Mouse (Mus musculus): Measurements from ENCODE around the gene Ctnnd2. TPM values are rescaled to one million over a fixed set of nuclear protein-coding genes. Genes with fewer than 3 reads are reported as not detected.

The Ctnnd2 gene
- polyA plus RNA-seq, 1 experiment from 2014 or later, result 0.83 TPM

DNA sequence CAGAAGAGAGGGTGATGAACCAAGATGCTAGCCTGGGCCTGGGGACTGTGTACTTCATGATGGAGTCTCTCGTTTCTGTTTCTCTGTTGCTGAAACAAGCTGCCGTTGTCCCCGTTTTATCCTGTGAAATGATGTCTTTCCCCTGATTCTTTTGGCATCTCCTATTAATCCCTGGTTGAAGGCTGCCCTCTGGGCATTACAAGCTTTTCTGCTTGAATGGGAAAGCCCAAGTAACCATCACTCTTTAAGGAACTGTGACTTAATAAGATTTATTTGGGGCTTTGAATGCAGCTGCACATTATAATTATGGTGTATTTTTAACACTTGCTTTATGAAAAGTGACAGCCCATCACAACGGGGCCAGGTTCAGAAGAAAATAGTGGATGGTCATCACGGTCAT is 40.4 kb downstream of the Ctnnd2 start:
- no peaks in the 10 kb centered on the region for H3K27me3 ChIP-seq (ENCODE audit: control insufficient read depth, insufficient read depth, low read length)
- no peak overlapping the region for H3K27ac ChIP-seq (ENCODE audit: low read length)
- H3K9me3 ChIP-seq (replicated peaks; ENCODE audit: control insufficient read depth, low read length), result no peaks in the 10 kb centered on the region
- no peak overlapping the region for H3K4me3 ChIP-seq (ENCODE audit: low read length)
- WGBS, result 87% methylated on average over 5 of the region's 5 CpGs
- ATAC-seq (replicated peaks; ENCODE audit: extremely low read depth, insufficient read depth, low FRiP score), result no peak
- H3K4me2 ChIP-seq (ENCODE audit: low read depth, low read length), result no peak overlapping the region
- H3K9ac ChIP-seq (ENCODE audit: low read length), result no peak overlapping the region
- no peaks in the 10 kb centered on the region for H3K4me1 ChIP-seq (ENCODE audit: control insufficient read depth, insufficient read depth, low read length)
- no peaks in the 10 kb centered on the region for H3K36me3 ChIP-seq (ENCODE audit: control insufficient read depth, insufficient read depth)

GRCm38 (mm10) chr15:30215871-30216270 is 43.5 kb downstream of the Ctnnd2 start:
- Histone ChIP-seq H3K9me3 (replicated peaks; ENCODE audit: control insufficient read depth, low read length) (no peaks in the 10 kb centered on the region), H3K4me1 (ENCODE audit: control insufficient read depth, insufficient read depth, low read length) (no peaks in the 10 kb centered on the region), H3K36me3 (ENCODE audit: control insufficient read depth, insufficient read depth) (no peaks in the 10 kb centered on the region), H3K4me2 (ENCODE audit: low read depth, low read length) (no peak overlapping the region), H3K27me3 (ENCODE audit: control insufficient read depth, insufficient read depth, low read length) (no peaks in the 10 kb centered on the region), H3K9ac (ENCODE audit: low read length) (no peak overlapping the region), H3K4me3 (ENCODE audit: low read length) (no peak overlapping the region), H3K27ac (ENCODE audit: low read length) (no peak overlapping the region)
- ATAC-seq (replicated peaks; ENCODE audit: extremely low read depth, insufficient read depth, low FRiP score), result no peak
- 77% methylated on average over 4 of the region's 4 CpGs for WGBS

DNA sequence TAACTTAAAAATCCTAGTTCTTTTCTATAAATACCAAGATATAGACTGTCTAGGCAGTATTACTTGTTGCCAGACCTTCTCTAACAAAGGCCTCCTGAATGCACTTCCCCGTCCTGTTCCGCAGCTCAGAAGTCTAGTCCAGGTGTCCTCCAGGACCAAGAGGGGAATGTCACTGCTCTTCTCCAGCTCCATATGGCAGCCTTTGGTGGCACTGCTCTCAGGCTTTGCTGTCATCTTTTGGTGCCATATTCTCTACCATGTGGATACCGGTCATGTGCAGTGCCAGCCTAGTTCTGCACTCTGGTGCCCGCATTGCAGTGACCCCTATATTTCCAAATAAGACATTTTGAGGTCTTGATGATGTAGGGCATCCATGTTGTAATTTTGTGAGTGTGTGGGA is 56.7 kb downstream of the Ctnnd2 start:
- Histone ChIP-seq H3K4me2 (ENCODE audit: low read depth, low read length) (no peak overlapping the region), H3K27me3 (ENCODE audit: control insufficient read depth, insufficient read depth, low read length) (no peaks in the 10 kb centered on the region), H3K4me3 (ENCODE audit: low read length) (no peak overlapping the region), H3K9me3 (replicated peaks; ENCODE audit: control insufficient read depth, low read length) (no peaks in the 10 kb centered on the region), H3K27ac (ENCODE audit: low read length) (no peak overlapping the region), H3K9ac (ENCODE audit: low read length) (no peak overlapping the region), H3K4me1 (ENCODE audit: control insufficient read depth, insufficient read depth, low read length) (no peaks in the 10 kb centered on the region), H3K36me3 (ENCODE audit: control insufficient read depth, insufficient read depth) (no peaks in the 10 kb centered on the region)
- 86% methylated on average over 4 of the region's 4 CpGs for WGBS
- no peak for ATAC-seq (replicated peaks; ENCODE audit: extremely low read depth, insufficient read depth, low FRiP score)

DNA sequence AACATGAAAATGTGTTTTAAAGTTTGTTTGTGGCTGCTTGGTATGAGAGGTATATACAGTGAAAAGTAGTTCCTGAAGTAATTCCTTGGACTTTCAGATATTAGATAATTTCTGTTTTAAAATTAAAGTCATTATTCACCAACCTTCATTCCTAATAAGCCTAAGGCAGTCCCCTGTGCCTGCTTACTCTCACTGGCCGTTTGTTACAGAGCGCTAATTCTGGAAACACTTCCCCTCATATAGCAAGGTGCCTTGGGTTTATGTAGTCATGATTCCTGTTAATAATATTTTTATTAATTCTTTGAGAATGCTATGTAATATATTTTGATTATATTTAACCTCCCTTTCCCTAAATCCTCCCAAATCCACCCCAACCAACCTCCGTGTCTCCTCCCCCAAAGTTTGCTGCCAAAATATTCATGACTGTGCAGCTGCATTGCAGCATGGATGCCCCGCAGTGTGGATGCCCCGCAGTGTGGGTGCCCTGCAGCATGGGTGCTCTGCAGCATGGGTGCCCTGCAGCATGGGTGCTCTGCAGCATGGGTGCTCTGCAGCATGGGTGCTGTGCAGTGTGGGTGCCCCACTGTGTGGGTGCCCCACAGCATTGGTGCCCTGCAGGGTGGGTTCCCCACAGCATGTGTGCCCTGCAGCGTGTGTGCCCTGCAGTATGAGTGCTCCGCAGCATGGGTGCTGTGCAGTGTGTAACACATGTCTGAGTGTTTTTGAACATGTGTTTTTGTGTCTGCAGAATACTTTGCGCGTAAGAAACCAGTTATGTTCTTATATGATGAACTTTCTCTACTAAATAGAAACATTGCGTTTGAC is 63.0 kb downstream of the Ctnnd2 start:
- no peaks in the 10 kb centered on the region for H3K36me3 ChIP-seq (ENCODE audit: control insufficient read depth, insufficient read depth)
- H3K9ac ChIP-seq (ENCODE audit: low read length), result no peak overlapping the region
- no peak overlapping the region for H3K27ac ChIP-seq (ENCODE audit: low read length)
- no peaks in the 10 kb centered on the region for H3K27me3 ChIP-seq (ENCODE audit: control insufficient read depth, insufficient read depth, low read length)
- H3K4me1 ChIP-seq (ENCODE audit: control insufficient read depth, insufficient read depth, low read length), result no peaks in the 10 kb centered on the region
- H3K4me3 ChIP-seq (ENCODE audit: low read length), result no peak overlapping the region
- no peak overlapping the region for H3K4me2 ChIP-seq (ENCODE audit: low read depth, low read length)
- WGBS, result 86% methylated on average over 10 of the region's 10 CpGs
- no peak for ATAC-seq (replicated peaks; ENCODE audit: extremely low read depth, insufficient read depth, low FRiP score)
- H3K9me3 ChIP-seq (replicated peaks; ENCODE audit: control insufficient read depth, low read length), result no peaks in the 10 kb centered on the region

DNA sequence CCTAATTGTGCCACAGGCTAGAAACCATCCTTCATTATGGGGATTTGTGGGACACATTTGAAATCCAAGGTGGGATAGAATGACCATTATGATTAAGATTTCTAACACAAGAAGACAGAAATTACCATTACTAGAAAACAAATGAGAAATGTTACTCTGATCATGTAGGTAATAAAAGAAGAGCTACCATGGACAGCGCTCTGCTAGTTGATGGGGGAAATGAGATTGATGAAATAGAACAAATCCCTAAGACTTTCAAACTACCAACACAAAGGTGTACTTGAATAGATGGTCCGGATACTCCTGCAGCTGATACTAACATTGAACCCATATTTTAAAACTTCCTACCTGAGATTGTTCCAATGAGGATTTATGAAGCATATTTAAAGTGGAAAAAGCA is 68.5 kb downstream of the Ctnnd2 start:
- Histone ChIP-seq H3K9me3 (replicated peaks; ENCODE audit: control insufficient read depth, low read length) (no peaks in the 10 kb centered on the region), H3K4me2 (ENCODE audit: low read depth, low read length) (no peak overlapping the region), H3K27ac (ENCODE audit: low read length) (no peak overlapping the region), H3K4me3 (ENCODE audit: low read length) (no peak overlapping the region), H3K36me3 (ENCODE audit: control insufficient read depth, insufficient read depth) (no peaks in the 10 kb centered on the region), H3K9ac (ENCODE audit: low read length) (no peak overlapping the region), H3K27me3 (ENCODE audit: control insufficient read depth, insufficient read depth, low read length) (no peaks in the 10 kb centered on the region), H3K4me1 (ENCODE audit: control insufficient read depth, insufficient read depth, low read length) (no peaks in the 10 kb centered on the region)
- ATAC-seq (replicated peaks; ENCODE audit: extremely low read depth, insufficient read depth, low FRiP score), result no peak
- WGBS, result 79% methylated on average over 2 of the region's 2 CpGs

- Histone ChIP-seq H3K4me1 (ENCODE audit: control insufficient read depth, insufficient read depth, low read length) (no peaks in the 10 kb centered on the region), H3K9me3 (replicated peaks; ENCODE audit: control insufficient read depth, low read length) (no peaks in the 10 kb centered on the region), H3K4me3 (ENCODE audit: low read length) (no peak overlapping the region), H3K9ac (ENCODE audit: low read length) (no peak overlapping the region), H3K36me3 (ENCODE audit: control insufficient read depth, insufficient read depth) (no peaks in the 10 kb centered on the region), H3K27ac (ENCODE audit: low read length) (no peak overlapping the region), H3K27me3 (ENCODE audit: control insufficient read depth, insufficient read depth, low read length) (no peaks in the 10 kb centered on the region), H3K4me2 (ENCODE audit: low read depth, low read length) (no peak overlapping the region)
- no peak for ATAC-seq (replicated peaks; ENCODE audit: extremely low read depth, insufficient read depth, low FRiP score)
- WGBS, result 85% methylated on average over 10 of the region's 10 CpGs
Observed at GRCm38 (mm10) chr15:30268822-30269221, 96.4 kb downstream of the Ctnnd2 start.

DNA sequence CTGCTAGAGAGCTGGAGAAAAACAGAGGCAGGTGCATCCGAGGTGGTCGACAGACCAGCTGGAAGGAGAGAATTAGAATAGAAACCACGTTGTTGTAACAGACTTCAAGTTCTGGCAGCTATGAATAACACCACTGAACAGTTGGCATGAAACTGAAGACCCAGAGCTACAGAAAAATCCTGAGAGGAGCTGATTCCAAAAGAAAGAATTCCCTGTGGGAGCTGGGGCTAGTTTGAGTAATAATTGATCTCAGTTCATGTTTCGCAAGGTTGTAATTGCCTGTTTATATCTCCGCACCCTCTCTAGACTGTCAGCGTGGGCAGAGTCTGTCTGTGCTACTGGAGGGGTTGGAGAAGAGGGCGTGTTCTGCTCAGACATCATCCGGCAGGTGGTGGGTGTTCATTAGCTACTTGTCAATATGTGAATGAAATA is 98.8 kb downstream of the Ctnnd2 start:
- H3K27me3 ChIP-seq (ENCODE audit: control insufficient read depth, insufficient read depth, low read length), result no peaks in the 10 kb centered on the region
- no peak overlapping the region for H3K27ac ChIP-seq (ENCODE audit: low read length)
- no peak overlapping the region for H3K9ac ChIP-seq (ENCODE audit: low read length)
- H3K36me3 ChIP-seq (ENCODE audit: control insufficient read depth, insufficient read depth), result no peaks in the 10 kb centered on the region
- ATAC-seq (replicated peaks; ENCODE audit: extremely low read depth, insufficient read depth, low FRiP score), result no peak
- H3K4me1 ChIP-seq (ENCODE audit: control insufficient read depth, insufficient read depth, low read length), result no peaks in the 10 kb centered on the region
- no peak overlapping the region for H3K4me2 ChIP-seq (ENCODE audit: low read depth, low read length)
- WGBS, result 73% methylated on average over 8 of the region's 8 CpGs
- H3K4me3 ChIP-seq (ENCODE audit: low read length), result no peak overlapping the region
- H3K9me3 ChIP-seq (replicated peaks; ENCODE audit: control insufficient read depth, low read length), result no peaks in the 10 kb centered on the region

DNA sequence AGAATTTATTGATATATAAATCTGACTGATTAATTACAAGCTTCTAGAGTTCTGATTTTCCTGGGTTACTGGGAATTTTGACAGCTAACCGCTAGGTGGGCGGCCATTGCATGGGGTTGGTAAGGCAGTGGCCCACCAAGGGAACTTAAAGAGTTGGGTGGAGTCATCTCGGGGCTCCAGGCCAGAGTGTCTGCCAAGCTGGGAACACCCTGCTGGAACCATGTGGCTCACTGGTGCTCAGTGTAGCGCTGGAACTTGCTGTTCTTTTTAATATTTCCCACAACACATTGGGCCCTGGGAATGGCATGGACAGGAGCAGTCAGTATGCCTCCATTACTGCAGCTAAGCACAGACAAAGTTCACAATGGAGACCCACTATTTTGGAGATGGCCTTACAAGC is 99.9 kb downstream of the Ctnnd2 start:
- no peaks in the 10 kb centered on the region for H3K9me3 ChIP-seq (replicated peaks; ENCODE audit: control insufficient read depth, low read length)
- H3K9ac ChIP-seq (ENCODE audit: low read length), result no peak overlapping the region
- ATAC-seq (replicated peaks; ENCODE audit: extremely low read depth, insufficient read depth, low FRiP score), result no peak
- H3K4me1 ChIP-seq (ENCODE audit: control insufficient read depth, insufficient read depth, low read length), result no peaks in the 10 kb centered on the region
- no peaks in the 10 kb centered on the region for H3K27me3 ChIP-seq (ENCODE audit: control insufficient read depth, insufficient read depth, low read length)
- H3K4me2 ChIP-seq (ENCODE audit: low read depth, low read length), result no peak overlapping the region
- H3K4me3 ChIP-seq (ENCODE audit: low read length), result no peak overlapping the region
- 76% methylated on average over 4 of the region's 4 CpGs for WGBS
- no peaks in the 10 kb centered on the region for H3K36me3 ChIP-seq (ENCODE audit: control insufficient read depth, insufficient read depth)
- no peak overlapping the region for H3K27ac ChIP-seq (ENCODE audit: low read length)

GRCm38 (mm10) chr15:30275721-30276120 is 103.3 kb downstream of the Ctnnd2 start:
- WGBS, result 85% methylated on average over 5 of the region's 5 CpGs
- no peak for ATAC-seq (replicated peaks; ENCODE audit: extremely low read depth, insufficient read depth, low FRiP score)
- H3K36me3 ChIP-seq (ENCODE audit: control insufficient read depth, insufficient read depth), result no peaks in the 10 kb centered on the region
- H3K4me1 ChIP-seq (ENCODE audit: control insufficient read depth, insufficient read depth, low read length), result no peaks in the 10 kb centered on the region
- no peak overlapping the region for H3K9ac ChIP-seq (ENCODE audit: low read length)
- no peak overlapping the region for H3K27ac ChIP-seq (ENCODE audit: low read length)
- H3K27me3 ChIP-seq (ENCODE audit: control insufficient read depth, insufficient read depth, low read length), result no peaks in the 10 kb centered on the region
- H3K9me3 ChIP-seq (replicated peaks; ENCODE audit: control insufficient read depth, low read length), result no peaks in the 10 kb centered on the region
- H3K4me3 ChIP-seq (ENCODE audit: low read length), result no peak overlapping the region
- no peak overlapping the region for H3K4me2 ChIP-seq (ENCODE audit: low read depth, low read length)

Data from heart, embryonic 16.5 days (tissue).